Mouse (Mus musculus) embryo, embryonic 10 days (tissue): ENCODE results near the gene 1700017B05Rik.
"Not testable (repeated sequence)": the region's sequence is repeated elsewhere in the genome, so short reads cannot be mapped to it uniquely, and the experiment has no call there.

Source experiments
- DNase-seq: peaks from one replicate; pipeline ENCODE4 v3.0.0-alpha.2; 2015; ENCODE audit warnings: low spot score

Gene 1700017B05Rik

GRCm38 (mm10) chr9:57261913-57262794 is at the start of gene 1700017B05Rik:
Gene 1700017B05Rik, minus strand, starts transcription at chr9:57262612.
- DNase-seq, result peak; percentile 75

DNA sequence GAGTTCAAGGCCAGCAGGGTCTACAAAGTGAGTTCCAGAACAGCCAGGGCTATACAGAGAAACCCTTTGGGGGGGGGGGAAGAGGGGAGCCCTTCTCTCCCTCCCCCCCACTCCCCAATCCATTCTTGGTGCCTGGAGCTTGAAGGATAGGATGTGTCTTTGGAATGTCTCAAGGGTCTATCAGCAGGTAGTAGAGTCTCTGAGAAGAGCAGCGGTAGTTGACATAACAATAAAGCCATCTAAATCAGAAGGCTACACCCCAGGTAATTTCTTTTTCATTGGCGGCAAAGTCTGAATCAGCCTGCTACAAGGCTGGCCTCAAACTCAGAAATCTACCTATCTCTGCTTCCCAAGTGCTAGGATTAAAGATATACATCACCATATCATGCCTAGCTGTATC is 48.5 kb upstream of the 1700017B05Rik start:
- no peak for DNase-seq

GRCm38 (mm10) chr9:57309353-57309752 is 46.9 kb upstream of the 1700017B05Rik start:
- no peak for DNase-seq

GRCm38 (mm10) chr9:57307456-57307855 is 45.0 kb upstream of the 1700017B05Rik start:
- DNase-seq, result no peak

DNA sequence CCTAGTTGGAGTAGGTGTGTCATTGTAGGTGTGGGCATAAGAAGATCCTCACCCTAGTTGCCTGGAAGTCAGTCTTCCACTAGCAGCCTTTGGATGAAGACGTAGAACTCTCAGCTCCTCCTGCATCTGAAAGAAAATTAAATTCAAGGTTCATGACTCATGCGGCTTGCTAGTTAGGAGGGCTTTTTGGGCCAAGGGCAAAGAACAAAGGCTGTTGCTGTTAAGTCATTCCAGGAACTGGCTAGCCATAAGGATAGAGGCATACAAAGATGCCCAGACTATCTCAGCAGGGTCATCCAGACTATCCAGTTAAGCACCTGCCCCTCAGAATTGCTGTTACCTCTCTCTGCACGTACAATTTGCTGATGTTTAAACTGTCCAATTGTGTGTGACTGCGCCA is 42.3 kb upstream of the 1700017B05Rik start:
- DNase-seq, result not testable (repeated sequence)

DNA sequence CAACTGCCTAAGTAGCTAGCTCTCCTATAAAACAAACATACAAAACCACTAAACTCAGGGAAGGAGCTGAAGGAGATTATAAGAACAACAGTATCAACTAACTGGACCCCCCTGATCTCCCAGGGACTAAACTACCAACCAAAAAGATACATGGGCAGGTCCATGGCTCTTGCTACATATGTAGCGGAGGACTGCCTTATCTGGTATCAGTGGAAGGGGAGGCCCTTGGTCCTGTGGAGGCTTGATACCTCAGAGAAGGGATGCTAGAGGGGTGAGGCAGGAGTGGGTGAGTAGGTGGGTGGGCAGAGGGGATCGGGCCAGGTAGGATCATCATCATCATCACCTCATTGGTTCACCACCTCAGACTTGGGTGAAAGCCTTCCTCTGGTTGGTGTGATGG is 41.8 kb upstream of the 1700017B05Rik start:
- DNase-seq, result no peak

DNA sequence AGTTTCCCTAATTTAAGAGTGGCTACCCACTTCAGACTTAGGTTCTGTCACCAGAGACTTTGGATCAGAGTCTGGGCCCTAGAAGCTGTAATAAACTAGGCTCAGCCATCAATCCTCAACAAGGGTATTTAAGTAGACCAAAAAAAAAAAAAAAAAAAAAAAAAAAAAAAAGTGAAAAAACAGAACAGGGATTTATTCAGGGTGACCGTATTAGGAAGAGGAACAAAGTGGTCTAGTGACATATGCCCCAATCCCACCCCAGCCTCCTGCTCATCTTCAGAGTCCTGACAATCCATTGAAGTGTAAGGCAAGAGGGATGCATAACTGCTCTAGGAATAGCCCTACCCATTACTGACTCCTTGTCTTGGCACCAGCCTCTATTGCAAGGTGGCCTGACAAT is 40.9 kb upstream of the 1700017B05Rik start:
- no peak for DNase-seq

DNA sequence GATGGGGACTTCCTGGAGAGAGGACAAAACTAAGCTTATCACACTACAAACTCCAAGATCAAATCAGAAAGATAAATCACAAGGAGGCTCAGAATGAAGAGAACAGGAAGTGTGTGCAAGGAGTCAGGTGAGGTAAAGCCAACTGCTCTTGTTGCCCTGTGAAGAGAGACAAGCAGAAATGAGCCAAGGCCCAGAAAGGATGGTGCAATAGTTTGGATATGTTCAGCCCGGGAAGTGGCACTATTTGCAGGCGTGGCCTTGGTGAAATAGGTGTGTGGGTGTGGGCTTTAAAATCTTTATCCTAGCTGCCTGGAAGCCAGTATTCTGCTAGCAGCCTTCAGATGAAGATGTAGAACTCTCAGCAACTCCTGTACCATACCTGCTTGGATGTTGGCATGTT is 38.4 kb upstream of the 1700017B05Rik start:
- no peak for DNase-seq

DNA sequence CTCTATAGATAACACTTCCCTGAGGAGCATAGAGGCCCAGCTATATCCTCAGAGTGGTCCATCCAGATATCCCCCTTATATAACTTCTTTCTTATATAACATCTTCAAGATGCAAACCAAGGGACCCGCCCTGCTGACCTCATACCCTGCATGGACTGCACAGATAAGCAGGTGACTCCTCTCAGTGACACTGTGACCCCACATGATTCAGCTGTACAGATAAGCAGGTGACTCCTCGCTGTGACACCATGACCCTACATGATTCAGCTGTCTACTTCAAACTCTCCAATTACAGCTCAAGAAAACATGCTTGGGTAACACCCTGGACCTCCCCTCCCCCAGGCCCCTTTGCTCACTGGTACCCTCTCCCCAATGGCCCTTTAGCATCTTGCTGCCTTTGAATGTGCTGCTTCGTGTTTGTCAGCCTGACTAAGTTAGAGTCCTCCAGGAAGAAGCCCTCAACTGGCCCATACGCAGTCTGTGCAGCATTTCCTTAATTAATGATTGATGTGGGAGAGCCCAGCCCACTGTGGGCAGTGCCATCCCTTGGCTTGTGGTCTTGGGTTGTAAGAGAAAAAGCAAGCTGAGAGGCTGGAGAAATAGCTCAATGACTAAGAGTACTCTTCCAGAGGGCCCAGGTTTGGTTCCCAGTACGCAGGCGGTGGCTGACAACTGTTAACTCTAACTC is 37.5 kb upstream of the 1700017B05Rik start:
- peak; percentile 63 for DNase-seq

DNA sequence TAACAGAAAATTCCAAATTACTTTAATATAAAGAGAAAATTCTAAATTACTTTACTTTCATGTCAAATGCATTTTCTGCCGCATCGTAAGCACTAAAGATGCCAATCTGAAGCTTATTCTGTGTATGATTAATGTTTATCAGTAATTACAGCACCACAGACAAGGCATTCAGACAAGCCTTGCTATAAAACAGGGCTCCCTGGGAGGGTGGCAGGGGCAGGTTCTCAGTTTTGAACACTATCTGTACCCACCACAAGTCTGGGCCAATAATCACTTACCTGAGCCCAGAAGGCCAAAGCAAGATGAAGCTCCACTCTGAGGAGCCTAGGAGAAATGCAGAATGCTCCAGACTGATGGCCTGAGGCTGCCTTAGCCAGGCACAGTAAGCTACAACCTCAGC is 35.5 kb upstream of the 1700017B05Rik start:
- DNase-seq, result no peak

DNA sequence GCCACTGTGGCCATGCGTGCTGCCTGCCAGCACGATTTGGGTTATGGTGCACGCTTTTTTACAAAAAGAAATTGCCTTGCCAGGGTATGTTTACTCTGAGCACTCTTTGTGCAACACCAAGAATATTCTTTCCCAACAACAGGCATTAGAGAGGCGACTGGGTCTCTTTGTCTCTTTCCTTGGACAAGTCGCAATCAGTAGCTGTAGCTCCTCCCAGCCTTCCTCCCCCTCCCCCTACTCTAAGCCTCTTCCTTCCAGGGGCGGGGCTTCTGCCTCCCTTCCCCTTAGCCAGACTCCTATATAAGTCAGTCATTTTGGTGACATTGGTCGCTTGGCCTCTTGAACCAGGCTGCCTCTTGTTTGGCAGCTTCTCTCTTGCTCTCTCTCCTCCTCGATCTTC is 33.9 kb upstream of the 1700017B05Rik start:
- no peak for DNase-seq

GRCm38 (mm10) chr9:57295666-57296065 is 33.3 kb upstream of the 1700017B05Rik start:
- no peak for DNase-seq

DNA sequence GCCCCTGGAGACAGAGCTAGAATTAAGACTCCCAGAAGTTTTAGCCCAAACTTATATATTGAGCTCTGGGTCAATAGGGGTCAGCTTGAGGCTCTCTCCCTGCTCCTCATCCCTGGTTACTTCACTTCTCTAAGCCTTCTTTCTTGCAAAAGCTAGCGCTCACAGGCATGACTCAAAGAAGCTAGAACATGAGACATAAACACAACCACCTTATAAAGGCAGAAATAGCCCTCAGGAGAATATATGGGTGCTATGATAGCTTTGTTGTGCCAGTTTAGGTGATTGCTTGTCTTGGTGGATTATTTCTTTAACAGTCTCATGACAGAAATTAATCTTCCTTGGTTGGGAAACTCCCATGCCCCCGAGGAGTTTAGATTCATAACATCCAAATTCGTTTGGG is 32.5 kb upstream of the 1700017B05Rik start:
- DNase-seq, result no peak

DNA sequence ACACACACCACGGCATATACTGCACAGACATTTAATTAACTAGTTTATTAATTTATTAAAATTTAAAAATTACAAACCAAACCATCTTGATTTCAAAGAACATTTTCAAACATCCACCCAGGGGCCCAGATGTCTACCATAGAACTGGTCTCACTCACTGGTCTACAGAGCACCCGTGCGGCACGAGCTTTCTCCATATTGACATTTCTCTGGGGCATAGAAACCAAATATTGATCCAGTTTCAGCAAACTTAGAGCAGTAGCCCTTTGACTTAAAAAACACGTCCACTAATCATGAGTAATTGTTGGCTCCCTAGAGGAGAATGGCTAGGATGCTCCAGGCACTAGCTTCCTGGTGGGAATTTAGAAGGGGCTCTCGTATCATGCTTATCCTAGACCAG is 24.8 kb upstream of the 1700017B05Rik start:
- DNase-seq, result no peak

GRCm38 (mm10) chr9:57283311-57283710 is 20.9 kb upstream of the 1700017B05Rik start:
- DNase-seq, result no peak

DNA sequence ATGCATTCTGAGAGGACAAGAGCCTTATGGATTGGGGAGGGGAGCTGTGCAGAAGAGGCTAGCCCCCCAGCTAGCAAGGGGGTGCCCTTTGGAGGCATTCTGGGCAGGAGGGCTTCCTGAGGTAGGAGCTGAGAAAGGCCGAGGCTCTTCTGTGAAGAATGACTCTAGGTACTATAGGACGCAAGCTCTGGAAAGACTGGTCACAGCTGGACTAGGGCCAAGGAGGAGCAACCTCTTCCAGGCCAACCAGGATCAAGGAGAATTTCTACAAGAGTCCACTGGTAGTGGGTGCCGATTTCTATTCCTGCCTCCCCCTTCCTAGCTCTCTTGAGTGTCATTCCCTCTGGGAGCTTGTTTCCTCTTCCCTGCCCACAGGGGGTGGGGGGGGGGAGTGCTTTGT is 20.3 kb upstream of the 1700017B05Rik start:
- DNase-seq, result no peak

GRCm38 (mm10) chr9:57281549-57281948 is 19.1 kb upstream of the 1700017B05Rik start:
- DNase-seq, result peak; percentile 51

DNA sequence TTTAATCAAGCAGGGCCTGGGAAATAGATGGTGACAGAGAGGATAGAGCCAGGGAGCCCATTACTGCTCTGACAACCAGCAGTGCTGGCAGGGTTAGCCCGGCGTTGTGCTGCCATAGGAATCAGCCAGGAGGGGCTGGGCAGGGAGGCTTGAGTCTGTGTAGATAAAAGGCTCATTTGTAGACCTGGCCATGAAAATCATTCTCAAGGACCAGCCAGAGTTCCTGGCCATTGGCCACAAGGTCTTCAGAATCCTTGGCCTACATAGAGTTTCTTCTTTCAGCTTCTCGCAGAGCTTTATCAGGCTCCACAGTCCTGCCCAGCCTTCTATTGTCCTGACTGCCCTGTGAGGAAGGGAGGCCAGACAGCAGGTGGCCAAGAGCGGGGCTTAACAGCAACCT is 17.0 kb upstream of the 1700017B05Rik start:
- no peak for DNase-seq

GRCm38 (mm10) chr9:57278268-57278667 is 15.9 kb upstream of the 1700017B05Rik start:
- DNase-seq, result no peak

DNA sequence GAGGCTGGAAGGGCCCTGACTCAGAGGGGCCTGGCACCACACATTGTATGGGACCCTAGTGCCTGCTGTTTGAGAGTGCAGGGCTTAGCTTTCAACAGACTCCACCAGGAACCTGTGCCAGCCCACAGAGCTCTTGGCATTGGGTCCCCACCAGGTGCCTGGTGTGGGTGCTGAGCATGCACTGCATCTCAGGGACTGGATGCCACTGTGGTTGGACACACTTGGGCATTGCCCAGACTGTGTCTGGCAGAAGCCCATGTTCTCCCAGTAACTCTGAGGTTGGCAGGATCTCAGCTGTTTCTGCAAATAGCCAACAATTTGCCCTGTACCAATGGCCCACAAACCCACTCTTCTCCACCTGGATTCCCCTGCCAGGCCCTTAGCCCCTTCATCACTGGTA is 13.9 kb upstream of the 1700017B05Rik start:
- no peak for DNase-seq

GRCm38 (mm10) chr9:57273805-57274494 is 11.5 kb upstream of the 1700017B05Rik start:
- DNase-seq, result peak; percentile 46

- DNase-seq, result no peak
These were observed 10.7 kb upstream of the 1700017B05Rik start for GRCm38 (mm10) chr9:57272902-57273804.
